8 mouse cellular contexts compared by ENCODE assay signal in genomic region chr16:5013054-5013838, GRCm38 (mm10). TPM values are rescaled to one million over a fixed set of nuclear protein-coding genes. Genes with fewer than 3 reads are reported as not detected.
DNase-seq lines count a peak whose midpoint lies in the region; ATAC-seq lines count a peak whose summit lies in the region.

TSS of gene Rogdi (minus strand) at chr16:5013553.

- peak; percentile 83 for ATAC-seq in megakaryocyte progenitor cell, adult 5-6 weeks (replicated peaks; ENCODE audit: poor library complexity)

- DNase-seq in adipocyte (ENCODE audit: low spot score), result peak; percentile 100
- peak; percentile 99 for DNase-seq in embryo, embryonic 10 days (ENCODE audit: low spot score)
- DNase-seq in gastrocnemius, postnatal 10 days, result peak; percentile 96
- peak; percentile 98 for DNase-seq in induced T-regulatory cell, adult 2 months (ENCODE audit: low read depth)
- peak; percentile 98 to 99 for DNase-seq in left cerebral cortex, adult 9 months (ENCODE audit: low spot score in 2 of 2)
- peak; percentile 99 for DNase-seq in right cerebral cortex, postnatal 14 days
- peak; percentile 93 to 98 for DNase-seq in urinary bladder, postnatal 36 days (ENCODE audit: low spot score in 2 of 2)

RNA-seq across cellular contexts. Expression of gene Rogdi, which starts in this region (rescaled TPM):
- 10 to 100 TPM; 11.7 to 16.7 TPM for total RNA-seq in gastrocnemius, postnatal 10 days (2021)
- total RNA-seq in megakaryocyte progenitor cell, adult 5-6 weeks (2015), result 45.8 and 48.9 TPM in 2 replicates
- 17.3 and 23.4 TPM in 2 replicates for total RNA-seq in megakaryocyte progenitor cell, adult 5-6 weeks (2017)

Comparison
In these comparisons a context has a peak if more than half of its experiments do, and no peak if none do; other contexts are left out.
1. Peak in every context shown above with its lines: DNase-seq and ATAC-seq.